Mouse (Mus musculus) heart, adult 2 months (tissue): Measurements from ENCODE around the gene Tspan13.

Experiments used
- CTCF ChIP-seq: fragments of 200-600 bp; IDR thresholded peaks from 2 replicates; pipeline ENCODE4 v1.8.1; 2022; ENCODE audit warnings: antibody characterized with exemption, mild to moderate bottlenecking, moderate library complexity
- EP300 ChIP-seq: fragments of 200-500 bp; IDR thresholded peaks from 2 replicates; pipeline ENCODE4 v1.6.1; 2011; ENCODE audit warnings: low read depth, low read length, control low read depth; ENCODE audit not compliant: insufficient read depth
- POLR2A ChIP-seq: fragments of 200-500 bp; IDR thresholded peaks from 2 replicates; pipeline ENCODE4 v1.6.1; 2011; ENCODE audit warnings: mild to moderate bottlenecking, low read depth, low read length, control low read depth; ENCODE audit not compliant: insufficient read depth

DNA sequence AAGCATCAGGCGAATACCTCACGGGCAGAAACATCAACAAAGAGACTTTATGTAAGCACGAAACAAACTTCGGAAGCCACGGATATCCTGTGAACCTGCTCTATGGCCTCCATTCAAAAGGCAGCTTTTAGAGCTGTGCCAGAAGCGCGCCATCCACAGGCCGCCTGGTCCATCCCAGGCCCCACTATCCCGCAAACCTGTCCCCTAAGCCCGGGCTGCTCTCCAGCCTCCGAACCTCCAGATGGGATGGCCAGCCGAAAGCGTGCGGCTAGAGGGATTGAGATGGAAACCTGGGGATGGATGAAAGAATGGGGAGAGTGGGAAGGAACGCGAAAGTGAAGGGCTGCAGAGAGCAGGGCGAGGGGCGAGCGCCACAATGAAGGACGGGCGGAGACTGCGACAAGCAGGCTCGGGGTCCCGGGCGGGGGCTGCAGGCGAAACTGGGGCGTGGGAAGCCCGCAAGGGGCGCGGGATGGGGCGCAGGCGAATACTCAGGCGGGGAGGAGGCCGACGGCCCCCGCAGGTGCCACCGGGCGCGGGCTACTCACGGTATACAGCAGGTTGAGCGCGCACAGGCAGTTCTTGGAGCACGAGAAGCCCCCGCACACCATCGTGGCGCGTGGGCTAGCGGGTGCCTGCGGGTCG, 475 bp downstream of the Tspan13 start:
- TF ChIP-seq POLR2A (peak; percentile 80), CTCF (peak; percentile 69), EP300 (peak; percentile 83; the same call in 1 of the 2 replicates)
